Mouse (Mus musculus): ENCODE data around the gene Mettl16. TPM values are rescaled to one million over a fixed set of nuclear protein-coding genes. Genes with fewer than 3 reads are reported as not detected.
A peak's percentile ranks its signal among the peaks of the same experiment; 100 is the strongest.

The Mettl16 gene
- polyA plus RNA-seq, 1 experiment from 2014 or later: 57.7 TPM

- H3K27me3 ChIP-seq (replicated peaks; ENCODE audit: control insufficient read depth, insufficient read depth, low read length): no peaks in the 10 kb centered on the region
- peaks cover 10% of the 10 kb centered on the region for H3K4me1 ChIP-seq (replicated peaks; ENCODE audit: control insufficient read depth, insufficient read depth, low read length)
- H3K9me3 ChIP-seq (ENCODE audit: control insufficient read depth, low read length): no peaks in the 10 kb centered on the region
- 93% methylated on average over 22 of the region's 22 CpGs for WGBS
- no peak overlapping the region for H3K9ac ChIP-seq (ENCODE audit: low read depth, low read length)
- H3K36me3 ChIP-seq (ENCODE audit: control insufficient read depth, insufficient read depth, low read length): peaks cover 13% of the 10 kb centered on the region
- H3K27ac ChIP-seq (ENCODE audit: low read depth, low read length): no peak overlapping the region
- ATAC-seq (replicated peaks; ENCODE audit: low FRiP score): no peak
- DNase-seq (ENCODE audit: low spot score): no peak
- no peak overlapping the region for H3K4me3 ChIP-seq (ENCODE audit: low read depth, low read length)
- H3K4me2 ChIP-seq: no peak overlapping the region
Measured at GRCm38 (mm10) chr11:74842656-74843434, 72.2 kb downstream of the Mettl16 start.

GRCm38 (mm10) chr11:74843435-74843714, 72.7 kb downstream of the Mettl16 start:
- peaks cover 13% of the 10 kb centered on the region for H3K36me3 ChIP-seq (ENCODE audit: control insufficient read depth, insufficient read depth, low read length)
- ATAC-seq (replicated peaks; ENCODE audit: low FRiP score) (no peak), DNase-seq (ENCODE audit: low spot score) (no peak)
- no peaks in the 10 kb centered on the region for H3K27me3 ChIP-seq (replicated peaks; ENCODE audit: control insufficient read depth, insufficient read depth, low read length)
- H3K9me3 ChIP-seq (ENCODE audit: control insufficient read depth, low read length): no peaks in the 10 kb centered on the region
- no peak overlapping the region for H3K4me3 ChIP-seq (ENCODE audit: low read depth, low read length)
- H3K4me2 ChIP-seq: no peak overlapping the region
- H3K4me1 ChIP-seq (replicated peaks; ENCODE audit: control insufficient read depth, insufficient read depth, low read length): peaks cover 15% of the 10 kb centered on the region
- no peak overlapping the region for H3K9ac ChIP-seq (ENCODE audit: low read depth, low read length)
- no peak overlapping the region for H3K27ac ChIP-seq (ENCODE audit: low read depth, low read length)
- WGBS: 87% methylated on average over 2 of the region's 2 CpGs

GRCm38 (mm10) chr11:74843761-74844160, 73.1 kb downstream of the Mettl16 start:
- Histone ChIP-seq H3K9me3 (ENCODE audit: control insufficient read depth, low read length) (no peaks in the 10 kb centered on the region), H3K36me3 (ENCODE audit: control insufficient read depth, insufficient read depth, low read length) (peaks cover 13% of the 10 kb centered on the region), H3K4me3 (ENCODE audit: low read depth, low read length) (no peak overlapping the region), H3K27me3 (replicated peaks; ENCODE audit: control insufficient read depth, insufficient read depth, low read length) (no peaks in the 10 kb centered on the region), H3K27ac (ENCODE audit: low read depth, low read length) (no peak overlapping the region; the same call in 1 of the 2 replicates), H3K9ac (ENCODE audit: low read depth, low read length) (no peak overlapping the region), H3K4me1 (replicated peaks; ENCODE audit: control insufficient read depth, insufficient read depth, low read length) (peaks cover 19% of the 10 kb centered on the region), H3K4me2 (no peak overlapping the region)
- 68% methylated on average over 5 of the region's 5 CpGs for WGBS
- DNase-seq (ENCODE audit: low spot score) (no peak), ATAC-seq (replicated peaks; ENCODE audit: low FRiP score) (no peak)

- WGBS: 59% methylated on average over 3 of the region's 3 CpGs
- Histone ChIP-seq H3K4me1 (replicated peaks; ENCODE audit: control insufficient read depth, insufficient read depth, low read length) (peaks cover 13% of the 10 kb centered on the region), H3K9me3 (ENCODE audit: control insufficient read depth, low read length) (no peaks in the 10 kb centered on the region), H3K36me3 (ENCODE audit: control insufficient read depth, insufficient read depth, low read length) (peaks cover 13% of the 10 kb centered on the region), H3K9ac (ENCODE audit: low read depth, low read length) (no peak overlapping the region), H3K4me3 (ENCODE audit: low read depth, low read length) (no peak overlapping the region), H3K27ac (ENCODE audit: low read depth, low read length) (no peak overlapping the region), H3K27me3 (replicated peaks; ENCODE audit: control insufficient read depth, insufficient read depth, low read length) (no peaks in the 10 kb centered on the region), H3K4me2 (no peak overlapping the region)
- DNase-seq (ENCODE audit: low spot score) (no peak), ATAC-seq (replicated peaks; ENCODE audit: low FRiP score) (no peak)
Measured at GRCm38 (mm10) chr11:74845784-74846183, 75.2 kb downstream of the Mettl16 start.

GRCm38 (mm10) chr11:74847919-74848521, 77.4 kb downstream of the Mettl16 start:
- Histone ChIP-seq H3K4me2 (peak overlapping the region; percentile 64), H3K27me3 (replicated peaks; ENCODE audit: control insufficient read depth, insufficient read depth, low read length) (no peaks in the 10 kb centered on the region), H3K27ac (ENCODE audit: low read depth, low read length) (peak overlapping the region; percentile 64; the same call in 1 of the 2 replicates), H3K9me3 (ENCODE audit: control insufficient read depth, low read length) (no peaks in the 10 kb centered on the region), H3K9ac (ENCODE audit: low read depth, low read length) (peak overlapping the region; percentile 50; the same call in 1 of the 2 replicates), H3K4me1 (replicated peaks; ENCODE audit: control insufficient read depth, insufficient read depth, low read length) (peaks cover 10% of the 10 kb centered on the region), H3K4me3 (ENCODE audit: low read depth, low read length) (no peak overlapping the region), H3K36me3 (ENCODE audit: control insufficient read depth, insufficient read depth, low read length) (peaks cover 4% of the 10 kb centered on the region; the same call in 1 of the 2 replicates)
- DNase-seq (ENCODE audit: low spot score) (peak; percentile 85), ATAC-seq (replicated peaks; ENCODE audit: low FRiP score) (peak; percentile 87)
- WGBS: 4% methylated on average over 13 of the region's 13 CpGs

GRCm38 (mm10) chr11:74850998-74851661, 80.5 kb downstream of the Mettl16 start:
- H3K27ac ChIP-seq (ENCODE audit: low read depth, low read length): no peak overlapping the region
- H3K27me3 ChIP-seq (replicated peaks; ENCODE audit: control insufficient read depth, insufficient read depth, low read length): no peaks in the 10 kb centered on the region
- H3K4me2 ChIP-seq: no peak overlapping the region

GRCm38 (mm10) chr11:74857756-74858155, 87.1 kb downstream of the Mettl16 start:
- no peak overlapping the region for H3K9ac ChIP-seq (ENCODE audit: low read depth, low read length)
- H3K27ac ChIP-seq (ENCODE audit: low read depth, low read length): no peak overlapping the region

More at GRCm38 (mm10) chr11:74850998-74851661, 80.5 kb downstream of the Mettl16 start:
- no peak overlapping the region for H3K4me3 ChIP-seq (ENCODE audit: low read depth, low read length)
- H3K9ac ChIP-seq (ENCODE audit: low read depth, low read length): no peak overlapping the region
- H3K36me3 ChIP-seq (ENCODE audit: control insufficient read depth, insufficient read depth, low read length): no peaks in the 10 kb centered on the region
- no peaks in the 10 kb centered on the region for H3K9me3 ChIP-seq (ENCODE audit: control insufficient read depth, low read length)
- 84% methylated on average over 14 of the region's 14 CpGs for WGBS
- ATAC-seq (replicated peaks; ENCODE audit: low FRiP score) (no peak), DNase-seq (ENCODE audit: low spot score) (no peak)
- peaks cover 9% of the 10 kb centered on the region for H3K4me1 ChIP-seq (replicated peaks; ENCODE audit: control insufficient read depth, insufficient read depth, low read length)

GRCm38 (mm10) chr11:74862129-74862528, 91.5 kb downstream of the Mettl16 start:
- no peaks in the 10 kb centered on the region for H3K9me3 ChIP-seq (ENCODE audit: control insufficient read depth, low read length)
- no peaks in the 10 kb centered on the region for H3K36me3 ChIP-seq (ENCODE audit: control insufficient read depth, insufficient read depth, low read length)
- WGBS: 76% methylated on average over 5 of the region's 5 CpGs
- DNase-seq (ENCODE audit: low spot score): no peak
- no peak overlapping the region for H3K4me2 ChIP-seq
- no peaks in the 10 kb centered on the region for H3K27me3 ChIP-seq (replicated peaks; ENCODE audit: control insufficient read depth, insufficient read depth, low read length)
- H3K4me3 ChIP-seq (ENCODE audit: low read depth, low read length): no peak overlapping the region
- no peak for ATAC-seq (replicated peaks; ENCODE audit: low FRiP score)
- no peak overlapping the region for H3K27ac ChIP-seq (ENCODE audit: low read depth, low read length)
- H3K9ac ChIP-seq (ENCODE audit: low read depth, low read length): no peak overlapping the region
- H3K4me1 ChIP-seq (replicated peaks; ENCODE audit: control insufficient read depth, insufficient read depth, low read length): no peaks in the 10 kb centered on the region

More at GRCm38 (mm10) chr11:74857756-74858155, 87.1 kb downstream of the Mettl16 start:
- 83% methylated on average over 9 of the region's 9 CpGs for WGBS
- Histone ChIP-seq H3K9me3 (ENCODE audit: control insufficient read depth, low read length) (no peaks in the 10 kb centered on the region), H3K4me1 (replicated peaks; ENCODE audit: control insufficient read depth, insufficient read depth, low read length) (no peaks in the 10 kb centered on the region), H3K36me3 (ENCODE audit: control insufficient read depth, insufficient read depth, low read length) (no peaks in the 10 kb centered on the region), H3K27me3 (replicated peaks; ENCODE audit: control insufficient read depth, insufficient read depth, low read length) (no peaks in the 10 kb centered on the region), H3K4me3 (ENCODE audit: low read depth, low read length) (no peak overlapping the region), H3K4me2 (no peak overlapping the region)
- no peak for ATAC-seq (replicated peaks; ENCODE audit: low FRiP score)
- no peak for DNase-seq (ENCODE audit: low spot score)

All from liver, embryonic 11.5 days (tissue).